In genomic region chr6:124862406-124863124, GRCm38 (mm10) we compare ENCODE assay signal across 8 mouse cellular contexts. TPM values are rescaled to one million over a fixed set of nuclear protein-coding genes. Genes with fewer than 3 reads are reported as not detected.
DNase-seq lines count a peak whose midpoint lies in the region; ATAC-seq lines count a peak whose summit lies in the region.

No protein-coding gene starts in this region.

- H3K36me3 ChIP-seq in megakaryocyte, embryonic 14.5 days (replicated peaks; ENCODE audit: low read length) = no peaks in the 10 kb centered on the region
- H3K36me3 ChIP-seq in limb, embryonic 12.5 days = no peaks in the 10 kb centered on the region
- no peaks in the 10 kb centered on the region for H3K36me3 ChIP-seq in stomach, embryonic 16.5 days (ENCODE audit: control insufficient read depth, insufficient read depth, low read length)

- peaks cover 44% of the 10 kb centered on the region for H3K4me1 ChIP-seq in megakaryocyte, embryonic 14.5 days
- peaks cover 81% of the 10 kb centered on the region for H3K4me1 ChIP-seq in limb, embryonic 12.5 days (replicated peaks)
- H3K4me1 ChIP-seq in stomach, embryonic 16.5 days (ENCODE audit: control insufficient read depth, insufficient read depth, low read length) = peaks cover 15% of the 10 kb centered on the region

- ATAC-seq in megakaryocyte, adult 5-6 weeks (ENCODE audit: poor library complexity, severe bottlenecking) = no peak
- no peak for ATAC-seq in limb, embryonic 12.5 days (ENCODE audit: insufficient number of reproducible peaks, insufficient read depth, low FRiP score, low TSS enrichment, low read depth)
- ATAC-seq in stomach, embryonic 16.5 days (ENCODE audit: insufficient read depth, low FRiP score) = no peak

- peak overlapping the region; percentile 79; the same call in 1 of the 2 replicates for H3K9ac ChIP-seq in limb, embryonic 12.5 days (replicated peaks)
- no peak overlapping the region for H3K9ac ChIP-seq in stomach, embryonic 16.5 days (ENCODE audit: low read length)

- no peak overlapping the region for H3K27ac ChIP-seq in limb, embryonic 12.5 days
- no peak overlapping the region for H3K27ac ChIP-seq in stomach, embryonic 16.5 days (ENCODE audit: low read length)

- H3K9me3 ChIP-seq in megakaryocyte, embryonic 14.5 days = no peaks in the 10 kb centered on the region
- no peaks in the 10 kb centered on the region for H3K9me3 ChIP-seq in limb, embryonic 12.5 days
- no peaks in the 10 kb centered on the region for H3K9me3 ChIP-seq in stomach, embryonic 16.5 days (replicated peaks; ENCODE audit: control insufficient read depth, low read length)

- peaks cover 99% of the 10 kb centered on the region for H3K27me3 ChIP-seq in megakaryocyte, embryonic 14.5 days (replicated peaks)
- H3K27me3 ChIP-seq in limb, embryonic 12.5 days = peaks cover 34% of the 10 kb centered on the region
- H3K27me3 ChIP-seq in stomach, embryonic 16.5 days (ENCODE audit: control insufficient read depth, insufficient read depth, low read length) = peaks cover 12% of the 10 kb centered on the region; the same call in 1 of the 2 replicates

- H3K4me2 ChIP-seq in limb, embryonic 12.5 days = peak overlapping the region; percentile 94
- peak overlapping the region; percentile 92; the same call in 1 of the 2 replicates for H3K4me2 ChIP-seq in stomach, embryonic 16.5 days (ENCODE audit: low read depth, low read length)

- peak overlapping the region; percentile 90 for H3K4me3 ChIP-seq in megakaryocyte, embryonic 14.5 days (replicated peaks)
- peak overlapping the region; percentile 59 for H3K4me3 ChIP-seq in limb, embryonic 12.5 days (replicated peaks)
- H3K4me3 ChIP-seq in stomach, embryonic 16.5 days (replicated peaks; ENCODE audit: low read length) = peak overlapping the region; percentile 60

- DNase-seq in cerebellum, adult 9-11 months = peak; percentile 44
- DNase-seq in cerebellum, postnatal 4 days (ENCODE audit: low spot score in 2 of 2) = no peak
- no peak for DNase-seq in urinary bladder, postnatal 36 days (ENCODE audit: low spot score in 2 of 2)
- no peak for DNase-seq in gastrocnemius, postnatal 10 days

- WGBS in limb, embryonic 12.5 days = 13% methylated on average over 8 of the region's 8 CpGs
- WGBS in stomach, embryonic 16.5 days = 15% methylated on average over 8 of the region's 8 CpGs

RNA-seq across cellular contexts. Expression of gene Gpr162, which starts 1.2 kb away (rescaled TPM):
- polyA plus RNA-seq in megakaryocyte, embryonic 14.5 days (2012; ENCODE audit: insufficient read depth, low replicate concordance) = 0.82 and 7.7 TPM in 2 replicates
- total RNA-seq in megakaryocyte, adult 5-6 weeks (2015) = not detected in 2 replicates
- total RNA-seq in megakaryocyte, adult 5-6 weeks (2017) = 0.33 TPM in 1 of 2 replicates, not detected in the other
- polyA plus RNA-seq in limb, embryonic 12.5 days (2016; fragmentation: Nextera tagmentation; extraction: Ambion mirVana) = 2.5 and 2.7 TPM in 2 replicates
- polyA plus RNA-seq in stomach, embryonic 16.5 days (2015; fragmentation: Nextera tagmentation; extraction: Ambion mirVana) = 1.1 and 1.7 TPM in 2 replicates
- 1 to 10 TPM in 1 of 2 experiments, under 1 TPM in 1; 0.38 to 1.1 TPM for total RNA-seq in gastrocnemius, postnatal 10 days (2021)

RNA-seq across cellular contexts. Expression of gene P3h3, which starts 5.0 kb away (rescaled TPM):
- 5.5 TPM in 1 of 2 replicates, not detected in the other for polyA plus RNA-seq in megakaryocyte, embryonic 14.5 days (2012; ENCODE audit: insufficient read depth, low replicate concordance)
- total RNA-seq in megakaryocyte, adult 5-6 weeks (2015) = 0.09 and 0.14 TPM in 2 replicates
- total RNA-seq in megakaryocyte, adult 5-6 weeks (2017) = 0.61 TPM in 1 of 2 replicates, not detected in the other
- 59.8 and 61.4 TPM in 2 replicates for polyA plus RNA-seq in limb, embryonic 12.5 days (2016; fragmentation: Nextera tagmentation; extraction: Ambion mirVana)
- 9.9 and 11.5 TPM in 2 replicates for polyA plus RNA-seq in stomach, embryonic 16.5 days (2015; fragmentation: Nextera tagmentation; extraction: Ambion mirVana)
- 10 to 100 TPM; 33.3 to 41.5 TPM for total RNA-seq in gastrocnemius, postnatal 10 days (2021)

RNA-seq across cellular contexts. Expression of gene Gnb3, which starts 22.5 kb away (rescaled TPM):
- not detected in 2 replicates for polyA plus RNA-seq in megakaryocyte, embryonic 14.5 days (2012; ENCODE audit: insufficient read depth, low replicate concordance)
- not detected in 2 replicates for total RNA-seq in megakaryocyte, adult 5-6 weeks (2015)
- not detected in 2 replicates for total RNA-seq in megakaryocyte, adult 5-6 weeks (2017)
- polyA plus RNA-seq in limb, embryonic 12.5 days (2016; fragmentation: Nextera tagmentation; extraction: Ambion mirVana) = 0.81 and 1.0 TPM in 2 replicates
- polyA plus RNA-seq in stomach, embryonic 16.5 days (2015; fragmentation: Nextera tagmentation; extraction: Ambion mirVana) = 0.66 and 1.5 TPM in 2 replicates
- 1 to 10 TPM; 8.4 to 9.4 TPM for total RNA-seq in gastrocnemius, postnatal 10 days (2021)

RNA-seq across cellular contexts. Expression of gene Cd4, which starts 25.5 kb away (rescaled TPM):
- 0.35 TPM in 1 of 2 replicates, not detected in the other for polyA plus RNA-seq in megakaryocyte, embryonic 14.5 days (2012; ENCODE audit: insufficient read depth, low replicate concordance)
- total RNA-seq in megakaryocyte, adult 5-6 weeks (2015) = 0.09 and 0.71 TPM in 2 replicates
- 0.20 and 0.37 TPM in 2 replicates for total RNA-seq in megakaryocyte, adult 5-6 weeks (2017)
- polyA plus RNA-seq in limb, embryonic 12.5 days (2016; fragmentation: Nextera tagmentation; extraction: Ambion mirVana) = 0.15 TPM in 1 of 2 replicates, not detected in the other
- polyA plus RNA-seq in stomach, embryonic 16.5 days (2015; fragmentation: Nextera tagmentation; extraction: Ambion mirVana) = 0.46 TPM in 2 replicates
- 1 to 10 TPM in 1 of 2 experiments, under 1 TPM in 1; 0.61 to 2.1 TPM for total RNA-seq in gastrocnemius, postnatal 10 days (2021)

RNA-seq across cellular contexts. Expression of gene Cdca3, which starts 33.2 kb away (rescaled TPM):
- polyA plus RNA-seq in megakaryocyte, embryonic 14.5 days (2012; ENCODE audit: insufficient read depth, low replicate concordance) = 27.2 and 32.4 TPM in 2 replicates
- 160 and 180 TPM in 2 replicates for total RNA-seq in megakaryocyte, adult 5-6 weeks (2015)
- total RNA-seq in megakaryocyte, adult 5-6 weeks (2017) = 168 and 185 TPM in 2 replicates
- polyA plus RNA-seq in limb, embryonic 12.5 days (2016; fragmentation: Nextera tagmentation; extraction: Ambion mirVana) = 200 and 202 TPM in 2 replicates
- polyA plus RNA-seq in stomach, embryonic 16.5 days (2015; fragmentation: Nextera tagmentation; extraction: Ambion mirVana) = 129 and 138 TPM in 2 replicates
- total RNA-seq in gastrocnemius, postnatal 10 days (2021) = 10 to 100 TPM; 13.5 to 14.3 TPM
